Mouse (Mus musculus): ENCODE measurements around the gene Rnf182. TPM values are rescaled to one million over a fixed set of nuclear protein-coding genes. Genes with fewer than 3 reads are reported as not detected.

Gene Rnf182
- polyA plus RNA-seq, 1 experiment: 1.6 TPM

GRCm38 (mm10) chr13:43716514-43717036, 101.1 kb downstream of the Rnf182 start:
- TF ChIP-seq POLR2A (IDR thresholded peaks at IDR 0.05; ENCODE audit: insufficient read depth, low read length) (no peak), EP300 (IDR thresholded peaks at IDR 0.05; ENCODE audit: insufficient read depth, low read depth, low read length) (no peak), CTCF (IDR thresholded peaks at IDR 0.05; ENCODE audit: low read depth, low read length) (no peak)
- Histone ChIP-seq H3K27ac (ENCODE audit: insufficient read depth, low read length) (no peak overlapping the region), H3K27me3 (ENCODE audit: control insufficient read depth, insufficient read depth, low read length, poor library complexity, severe bottlenecking) (no peaks in the 10 kb centered on the region), H3K9ac (ENCODE audit: low read depth, poor library complexity, severe bottlenecking) (no peak overlapping the region), H3K4me3 (ENCODE audit: low read depth, low read length) (no peak overlapping the region), H3K4me1 (ENCODE audit: control insufficient read depth, insufficient read depth, low read length) (no peaks in the 10 kb centered on the region), H3K9me3 (replicated peaks; ENCODE audit: control insufficient read depth, insufficient read depth, low read length, poor library complexity, severe bottlenecking) (no peaks in the 10 kb centered on the region), H3K36me3 (ENCODE audit: control insufficient read depth, insufficient read depth, low read length, poor library complexity, severe bottlenecking) (no peaks in the 10 kb centered on the region)

DNA sequence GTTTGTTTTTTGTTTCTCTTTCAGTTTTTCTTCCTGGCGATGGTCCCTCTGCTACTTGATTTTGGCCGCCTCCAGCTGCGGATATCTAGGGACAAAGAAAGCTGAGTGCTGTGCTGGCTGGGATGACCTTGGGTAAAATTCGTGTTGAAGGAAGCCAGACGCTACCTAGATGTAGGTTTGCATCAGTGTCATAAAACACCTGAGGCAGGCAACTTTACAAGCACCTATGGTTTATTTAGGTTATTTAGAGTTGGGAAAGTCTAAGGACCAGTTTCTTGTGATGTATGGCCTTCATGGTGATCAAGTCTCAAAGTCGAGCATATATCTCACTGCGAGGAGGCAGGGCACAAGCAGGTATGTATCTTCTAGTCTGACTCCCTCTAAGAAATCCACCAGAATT, 102.7 kb downstream of the Rnf182 start:
- no peak overlapping the region for H3K27ac ChIP-seq (ENCODE audit: insufficient read depth, low read length)
- H3K4me3 ChIP-seq (ENCODE audit: low read depth, low read length): no peak overlapping the region
- no peaks in the 10 kb centered on the region for H3K9me3 ChIP-seq (replicated peaks; ENCODE audit: control insufficient read depth, insufficient read depth, low read length, poor library complexity, severe bottlenecking)
- TF ChIP-seq POLR2A (IDR thresholded peaks at IDR 0.05; ENCODE audit: insufficient read depth, low read length): no peak
- TF ChIP-seq CTCF (IDR thresholded peaks at IDR 0.05; ENCODE audit: low read depth, low read length): no peak
- no peak for TF ChIP-seq EP300 (IDR thresholded peaks at IDR 0.05; ENCODE audit: insufficient read depth, low read depth, low read length)
- H3K9ac ChIP-seq (ENCODE audit: low read depth, poor library complexity, severe bottlenecking): no peak overlapping the region
- no peaks in the 10 kb centered on the region for H3K36me3 ChIP-seq (ENCODE audit: control insufficient read depth, insufficient read depth, low read length, poor library complexity, severe bottlenecking)
- no peaks in the 10 kb centered on the region for H3K4me1 ChIP-seq (ENCODE audit: control insufficient read depth, insufficient read depth, low read length)
- H3K27me3 ChIP-seq (ENCODE audit: control insufficient read depth, insufficient read depth, low read length, poor library complexity, severe bottlenecking): no peaks in the 10 kb centered on the region

DNA sequence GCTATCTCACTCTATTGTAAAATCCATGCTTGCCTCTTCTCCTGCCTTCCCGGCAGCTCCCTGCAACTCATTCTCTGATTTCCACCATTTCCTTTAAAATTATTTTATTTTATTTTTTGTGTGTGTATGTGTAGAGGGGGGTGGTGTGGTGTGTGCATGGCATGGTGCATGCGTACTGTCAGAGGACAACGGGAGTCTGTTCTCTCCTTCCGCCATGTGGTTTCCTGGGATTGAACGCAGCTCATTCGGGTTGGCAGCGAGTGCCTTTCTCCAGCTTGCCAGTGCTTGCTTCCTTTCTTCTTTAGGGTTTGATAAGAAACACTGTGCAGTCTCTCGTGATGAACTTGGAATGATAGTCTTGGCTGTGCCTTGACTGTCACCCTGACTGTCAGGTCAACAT, 105.0 kb downstream of the Rnf182 start:
- Histone ChIP-seq H3K9ac (ENCODE audit: low read depth, poor library complexity, severe bottlenecking) (no peak overlapping the region), H3K27ac (ENCODE audit: insufficient read depth, low read length) (no peak overlapping the region), H3K27me3 (ENCODE audit: control insufficient read depth, insufficient read depth, low read length, poor library complexity, severe bottlenecking) (no peaks in the 10 kb centered on the region), H3K4me1 (ENCODE audit: control insufficient read depth, insufficient read depth, low read length) (no peaks in the 10 kb centered on the region), H3K4me3 (ENCODE audit: low read depth, low read length) (no peak overlapping the region), H3K36me3 (ENCODE audit: control insufficient read depth, insufficient read depth, low read length, poor library complexity, severe bottlenecking) (no peaks in the 10 kb centered on the region), H3K9me3 (replicated peaks; ENCODE audit: control insufficient read depth, insufficient read depth, low read length, poor library complexity, severe bottlenecking) (no peaks in the 10 kb centered on the region)
- TF ChIP-seq CTCF (IDR thresholded peaks at IDR 0.05; ENCODE audit: low read depth, low read length) (no peak), EP300 (IDR thresholded peaks at IDR 0.05; ENCODE audit: insufficient read depth, low read depth, low read length) (no peak), POLR2A (IDR thresholded peaks at IDR 0.05; ENCODE audit: insufficient read depth, low read length) (no peak)

Other genes with a start within 250 kb of the Rnf182 start
- 148 and 151 TPM in 2 replicates for gene Nol7, start 217.3 kb upstream of the Rnf182 start, polyA plus RNA-seq (2011; ENCODE audit: insufficient read depth, insufficient read length, low read depth, missing spikeins)
- 69.9 and 79.6 TPM in 2 replicates for gene Ranbp9, start 134.4 kb upstream of the Rnf182 start, polyA plus RNA-seq (2011; ENCODE audit: insufficient read depth, insufficient read length, low read depth, missing spikeins)
- gene Mcur1, start 55.5 kb upstream of the Rnf182 start, polyA plus RNA-seq (2011; ENCODE audit: insufficient read depth, insufficient read length, low read depth, missing spikeins): 6.1 and 7.8 TPM in 2 replicates
- 0.46 and 0.72 TPM in 2 replicates for gene Cd83, start 169.1 kb downstream of the Rnf182 start, polyA plus RNA-seq (2011; ENCODE audit: insufficient read depth, insufficient read length, low read depth, missing spikeins)